Mouse (Mus musculus) stomach, embryonic 14.5 days (tissue): ENCODE data around the gene Spp2. TPM values are rescaled to one million over a fixed set of nuclear protein-coding genes. Genes with fewer than 3 reads are reported as not detected.

Source experiments
- polyA plus RNA-seq: library from polyadenylated mRNA; unstranded; fragments of >200 nt; fragmentation: Nextera tagmentation; extraction: Ambion mirVana; gene quantifications from 2 replicates; pipeline ENCODE4 v1.2.1, GENCODE M21; 2014

The Spp2 gene
- polyA plus RNA-seq, 1 experiment from 2014 or later, result 0.38 TPM

Other genes with a start within 250 kb of the Spp2 start
- gene Ugt1a5, start 240.9 kb upstream of the Spp2 start, polyA plus RNA-seq, result 0.28 TPM in 1 of 2 replicates, not detected in the other
- gene Ugt1a2, start 206.4 kb upstream of the Spp2 start, polyA plus RNA-seq, result 0.28 and 0.69 TPM in 2 replicates
- 8.7 and 9.4 TPM in 2 replicates for gene Dnajb3, start 201.2 kb upstream of the Spp2 start, polyA plus RNA-seq
- gene Ugt1a1, start 195.0 kb upstream of the Spp2 start, polyA plus RNA-seq, result 0.33 and 1.3 TPM in 2 replicates
- gene Mroh2a, start 180.0 kb upstream of the Spp2 start, polyA plus RNA-seq, result 1.7 and 1.9 TPM in 2 replicates
- 202 and 211 TPM in 2 replicates for gene Hjurp, start 129.3 kb upstream of the Spp2 start, polyA plus RNA-seq
- gene Trpm8, start 129.3 kb upstream of the Spp2 start, polyA plus RNA-seq, result not detected in 2 replicates
- gene Glrp1, start 103.1 kb downstream of the Spp2 start, polyA plus RNA-seq, result not detected in 2 replicates